Mouse (Mus musculus) C2C12 (cell line): ENCODE data around the gene Hipk2. TPM values are rescaled to one million over a fixed set of nuclear protein-coding genes. Genes with fewer than 3 reads are reported as not detected.

Experiments used
- H3K27me3 ChIP-seq: one replicate; pipeline ENCODE4 v1.6.1; 2011; ENCODE audit not compliant: control insufficient read depth, insufficient read depth, insufficient read length
- H3K36me3 ChIP-seq: one replicate; pipeline ENCODE4 v1.6.1; 2011; ENCODE audit not compliant: control insufficient read depth, insufficient read depth
- H3K4me3 ChIP-seq: one replicate; pipeline ENCODE4 v1.5.1; 2011; ENCODE audit warnings: mild to moderate bottlenecking, control low read depth; ENCODE audit not compliant: poor library complexity, insufficient read depth, severe bottlenecking
- H3K79me2 ChIP-seq: one replicate; pipeline ENCODE4 v1.6.1; 2011; ENCODE audit not compliant: control insufficient read depth, insufficient read depth
- H3K79me3 ChIP-seq: one replicate; pipeline ENCODE4 v1.6.1; 2011; ENCODE audit warnings: low read depth, control low read depth
- H3ac ChIP-seq: one replicate; pipeline ENCODE3; 2011; ENCODE audit warnings: low read depth; ENCODE audit not compliant: control insufficient read depth, insufficient read length
- CEBPB ChIP-seq: IDR thresholded peaks from one replicate; pipeline ENCODE4 v1.6.1; 2011; ENCODE audit warnings: low read depth, mild to moderate bottlenecking, control low read depth, moderate library complexity
- CTCF ChIP-seq: IDR thresholded peaks from one replicate; pipeline ENCODE4 v1.5.1; 2011; ENCODE audit not compliant: control insufficient read depth, insufficient read depth, insufficient read length
- FOSL1 ChIP-seq: IDR thresholded peaks from one replicate; pipeline ENCODE4 v1.8.0; 2011; ENCODE audit warnings: mild to moderate bottlenecking, low read length; ENCODE audit not compliant: poor library complexity, insufficient read depth, severe bottlenecking
- MAX ChIP-seq: IDR thresholded peaks from one replicate; pipeline ENCODE4 v1.6.1; 2011; ENCODE audit warnings: mild to moderate bottlenecking, control low read depth
- MYOD1 ChIP-seq: IDR thresholded peaks from one replicate; pipeline ENCODE4 v1.6.1; 2011; ENCODE audit warnings: low read depth; ENCODE audit not compliant: control insufficient read depth, insufficient read length
- MYOG ChIP-seq: IDR thresholded peaks from one replicate; pipeline ENCODE4 v1.6.1; 2011; ENCODE audit not compliant: control insufficient read depth, insufficient read length; ENCODE audit errors: extremely low read depth
- USF1 ChIP-seq: IDR thresholded peaks from one replicate; pipeline ENCODE4 v1.6.1; 2011; ENCODE audit warnings: low read depth, mild to moderate bottlenecking, control low read depth, moderate library complexity
- polyA plus RNA-seq: library from polyadenylated mRNA; unstranded; fragments of >200 nt; fragmentation: generic; extraction: Trizol; gene quantifications from one replicate; pipeline ENCODE4 v1.2.1, GENCODE M21; 2012; ENCODE audit warnings: missing spikeins

Gene Hipk2
- polyA plus RNA-seq, 1 experiment: 13.6 TPM

GRCm38 (mm10) chr6:38916571-38916970, 40.6 kb upstream of the Hipk2 start:
- Histone ChIP-seq H3K79me3 (no peaks in the 10 kb centered on the region), H3K4me3 (no peak overlapping the region), H3K36me3 (no peaks in the 10 kb centered on the region), H3ac (no peak overlapping the region), H3K79me2 (no peaks in the 10 kb centered on the region), H3K27me3 (no peaks in the 10 kb centered on the region)
- TF ChIP-seq CEBPB: no peak
- no peak for TF ChIP-seq MAX
- no peak for TF ChIP-seq FOSL1
- no peak for TF ChIP-seq CTCF
- no peak for TF ChIP-seq MYOG
- TF ChIP-seq MYOD1: no peak
- TF ChIP-seq USF1: no peak

- no peaks in the 10 kb centered on the region for H3K27me3 ChIP-seq
- no peak overlapping the region for H3ac ChIP-seq
- no peaks in the 10 kb centered on the region for H3K79me2 ChIP-seq
- no peak for TF ChIP-seq CEBPB
- no peak for TF ChIP-seq MYOD1
- TF ChIP-seq MYOG: no peak
- no peak for TF ChIP-seq FOSL1
- TF ChIP-seq USF1: no peak
- TF ChIP-seq MAX: no peak
- no peaks in the 10 kb centered on the region for H3K36me3 ChIP-seq
- H3K4me3 ChIP-seq: no peak overlapping the region
- H3K79me3 ChIP-seq: no peaks in the 10 kb centered on the region
These were observed 39.8 kb upstream of the Hipk2 start for GRCm38 (mm10) chr6:38915776-38916175.

GRCm38 (mm10) chr6:38914181-38914580, 38.2 kb upstream of the Hipk2 start:
- Histone ChIP-seq H3K4me3 (no peak overlapping the region), H3K79me3 (no peaks in the 10 kb centered on the region), H3K79me2 (no peaks in the 10 kb centered on the region), H3K36me3 (no peaks in the 10 kb centered on the region), H3K27me3 (no peaks in the 10 kb centered on the region), H3ac (no peak overlapping the region)
- TF ChIP-seq USF1 (no peak), MAX (no peak), CTCF (no peak), MYOG (no peak), MYOD1 (no peak), CEBPB (no peak), FOSL1 (no peak)

GRCm38 (mm10) chr6:38913386-38914042, 37.5 kb upstream of the Hipk2 start:
- Histone ChIP-seq H3K79me2 (no peaks in the 10 kb centered on the region), H3K27me3 (no peaks in the 10 kb centered on the region), H3K36me3 (no peaks in the 10 kb centered on the region), H3K4me3 (no peak overlapping the region), H3ac (no peak overlapping the region), H3K79me3 (no peaks in the 10 kb centered on the region)
- TF ChIP-seq MAX (no peak), MYOG (no peak), FOSL1 (no peak), MYOD1 (no peak), USF1 (no peak), CTCF (no peak), CEBPB (no peak)

GRCm38 (mm10) chr6:38912845-38913244, 36.9 kb upstream of the Hipk2 start:
- Histone ChIP-seq H3K27me3 (no peaks in the 10 kb centered on the region), H3K79me3 (no peaks in the 10 kb centered on the region), H3ac (no peak overlapping the region), H3K4me3 (no peak overlapping the region), H3K36me3 (no peaks in the 10 kb centered on the region), H3K79me2 (no peaks in the 10 kb centered on the region)
- TF ChIP-seq MYOG (no peak), MAX (no peak), USF1 (no peak), CTCF (no peak), CEBPB (no peak), MYOD1 (no peak), FOSL1 (no peak)
